Mouse (Mus musculus) cortical plate, adult 2 months (tissue): ENCODE data around the gene Pik3cd. TPM values are rescaled to one million over a fixed set of nuclear protein-coding genes. Genes with fewer than 3 reads are reported as not detected.
A peak's percentile ranks its signal among the peaks of the same experiment; 100 is the strongest.
"Not testable (repeated sequence)": the region's sequence is repeated elsewhere in the genome, so short reads cannot be mapped to it uniquely, and the experiment has no call there.

Source experiments
- H3K27ac ChIP-seq: fragments of 200-500 bp; 2 replicates; pipeline ENCODE4 v1.5.1; 2012; ENCODE audit warnings: low read length, control low read depth, inconsistent platforms; ENCODE audit not compliant: insufficient read depth
- H3K4me1 ChIP-seq: fragments of 200-500 bp; 2 replicates; pipeline ENCODE4 v1.6.1; 2011; ENCODE audit warnings: low read length; ENCODE audit not compliant: control insufficient read depth, insufficient read depth
- H3K4me3 ChIP-seq: fragments of 200-500 bp; 2 replicates; pipeline ENCODE4 v1.5.1; 2011; ENCODE audit warnings: mild to moderate bottlenecking, low read length, control low read depth; ENCODE audit not compliant: insufficient read depth
- CTCF ChIP-seq: fragments of 200-500 bp; IDR thresholded peaks from 2 replicates; pipeline ENCODE4 v1.5.1; 2011; ENCODE audit warnings: mild to moderate bottlenecking, control low read depth, low read length; ENCODE audit not compliant: insufficient read depth; ENCODE audit errors: extremely low read depth
- POLR2A ChIP-seq: fragments of 200-500 bp; IDR thresholded peaks from 2 replicates; pipeline ENCODE4 v1.6.1; 2011; ENCODE audit warnings: mild to moderate bottlenecking, low read length, control low read depth; ENCODE audit not compliant: insufficient read depth; ENCODE audit errors: extremely low read depth
- polyA plus RNA-seq: library from polyadenylated mRNA; depleted of rRNA; stranded (reverse); fragments of >200 nt; gene quantifications from 2 replicates; pipeline ENCODE4 v1.2.3, GENCODE M21; 2012; rRNA removed

Pik3cd gene
- polyA plus RNA-seq: 13.2 and 15.7 TPM in 2 replicates

GRCm38 (mm10) chr4:149702210-149702979, at the start of gene Pik3cd:
Pik3cd (minus strand) TSS chr4:149702571.
- Histone ChIP-seq H3K4me1 (no peaks in the 10 kb centered on the region), H3K4me3 (no peak within 1 kb of the TSS), H3K27ac (peak within 1 kb of the TSS; percentile 63)
- TF ChIP-seq CTCF (no peak), POLR2A (no peak)

- peaks cover 4% of the 10 kb centered on the region; the same call in 1 of the 2 replicates for H3K4me1 ChIP-seq
- TF ChIP-seq CTCF: no peak
- TF ChIP-seq POLR2A: no peak
- H3K4me3 ChIP-seq: no peak overlapping the region
- no peak overlapping the region for H3K27ac ChIP-seq
Observed at GRCm38 (mm10) chr4:149750671-149751070, 48.3 kb upstream of the Pik3cd start.

- H3K27ac ChIP-seq, H3K4me3 ChIP-seq, H3K4me1 ChIP-seq: not testable (repeated sequence)
Observed at GRCm38 (mm10) chr4:149749663-149750015, 47.3 kb upstream of the Pik3cd start.

GRCm38 (mm10) chr4:149749003-149749662, 46.8 kb upstream of the Pik3cd start:
- no peak for TF ChIP-seq CTCF
- Histone ChIP-seq H3K4me1 (peaks cover 4% of the 10 kb centered on the region; the same call in 1 of the 2 replicates), H3K4me3 (no peak overlapping the region), H3K27ac (no peak overlapping the region)

- no peak for TF ChIP-seq CTCF
- no peak for TF ChIP-seq POLR2A
Observed at GRCm38 (mm10) chr4:149744119-149744518, 41.7 kb upstream of the Pik3cd start.

GRCm38 (mm10) chr4:149742011-149742530, 39.7 kb upstream of the Pik3cd start:
- TF ChIP-seq CTCF: no peak
- TF ChIP-seq POLR2A: no peak
- no peaks in the 10 kb centered on the region for H3K4me1 ChIP-seq
- H3K4me3 ChIP-seq: no peak overlapping the region
- H3K27ac ChIP-seq: no peak overlapping the region

More at GRCm38 (mm10) chr4:149744119-149744518, 41.7 kb upstream of the Pik3cd start:
- Histone ChIP-seq H3K4me3 (no peak overlapping the region), H3K27ac (no peak overlapping the region), H3K4me1 (peaks cover 3% of the 10 kb centered on the region; the same call in 1 of the 2 replicates)

GRCm38 (mm10) chr4:149740301-149740700, 37.9 kb upstream of the Pik3cd start:
- no peak for TF ChIP-seq CTCF
- TF ChIP-seq POLR2A: no peak
- Histone ChIP-seq H3K4me1 (peaks cover 4% of the 10 kb centered on the region; the same call in 1 of the 2 replicates), H3K4me3 (no peak overlapping the region), H3K27ac (no peak overlapping the region)

- Histone ChIP-seq H3K4me1 (peaks cover 9% of the 10 kb centered on the region), H3K4me3 (no peak overlapping the region), H3K27ac (no peak overlapping the region)
- no peak for TF ChIP-seq POLR2A
- no peak for TF ChIP-seq CTCF
Observed at GRCm38 (mm10) chr4:149739478-149739877, 37.1 kb upstream of the Pik3cd start.

GRCm38 (mm10) chr4:149737383-149738324, 35.3 kb upstream of the Pik3cd start, which contains the start of gene Tmem201:
Tmem201 (minus strand) TSS chr4:149738044.
- TF ChIP-seq POLR2A (peak; percentile 52; the same call in 1 of the 2 replicates), CTCF (peak; percentile 61)
- H3K4me1 ChIP-seq: peaks cover 16% of the 10 kb centered on the region
- H3K27ac ChIP-seq: no peak within 1 kb of the TSS; the same call in 1 of the 2 replicates
- peak within 1 kb of the TSS; percentile 59 for H3K4me3 ChIP-seq
